Mouse (Mus musculus) cerebellum, adult (tissue): ENCODE data around the gene Cacna2d3.

Experiments
- ATAC-seq: cut with Nextera tagmentation; 2 replicates; pipeline ENCODE4 v1.9.2; 2017; ENCODE audit warnings: mild to moderate bottlenecking, moderate library complexity, mixed read lengths; ENCODE audit not compliant: insufficient number of reproducible peaks, low FRiP score, low TSS enrichment

The Cacna2d3 gene

DNA sequence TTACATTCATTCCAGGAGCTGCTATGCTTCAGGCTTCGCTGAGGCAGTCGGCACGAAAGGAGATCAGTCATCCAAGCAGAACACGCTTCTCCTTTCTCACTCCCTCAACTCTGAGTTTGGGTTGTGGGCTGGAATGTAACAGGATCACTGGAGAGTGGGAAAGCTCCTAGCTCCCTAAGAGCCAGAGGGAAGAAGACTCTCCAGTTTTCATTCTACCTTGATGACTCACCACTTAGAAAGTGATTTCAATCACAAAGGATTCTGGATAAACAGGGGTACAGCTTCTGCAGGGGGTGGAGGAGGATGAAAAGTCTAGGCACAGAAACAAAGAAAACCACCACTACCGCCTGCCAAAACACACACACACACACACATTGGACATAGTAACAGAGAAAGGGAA lies 760.3 kb downstream of the Cacna2d3 start:
- ATAC-seq = no peak

- no peak for ATAC-seq
These were observed 762.6 kb downstream of the Cacna2d3 start for GRCm38 (mm10) chr14:28959042-28959441.

DNA sequence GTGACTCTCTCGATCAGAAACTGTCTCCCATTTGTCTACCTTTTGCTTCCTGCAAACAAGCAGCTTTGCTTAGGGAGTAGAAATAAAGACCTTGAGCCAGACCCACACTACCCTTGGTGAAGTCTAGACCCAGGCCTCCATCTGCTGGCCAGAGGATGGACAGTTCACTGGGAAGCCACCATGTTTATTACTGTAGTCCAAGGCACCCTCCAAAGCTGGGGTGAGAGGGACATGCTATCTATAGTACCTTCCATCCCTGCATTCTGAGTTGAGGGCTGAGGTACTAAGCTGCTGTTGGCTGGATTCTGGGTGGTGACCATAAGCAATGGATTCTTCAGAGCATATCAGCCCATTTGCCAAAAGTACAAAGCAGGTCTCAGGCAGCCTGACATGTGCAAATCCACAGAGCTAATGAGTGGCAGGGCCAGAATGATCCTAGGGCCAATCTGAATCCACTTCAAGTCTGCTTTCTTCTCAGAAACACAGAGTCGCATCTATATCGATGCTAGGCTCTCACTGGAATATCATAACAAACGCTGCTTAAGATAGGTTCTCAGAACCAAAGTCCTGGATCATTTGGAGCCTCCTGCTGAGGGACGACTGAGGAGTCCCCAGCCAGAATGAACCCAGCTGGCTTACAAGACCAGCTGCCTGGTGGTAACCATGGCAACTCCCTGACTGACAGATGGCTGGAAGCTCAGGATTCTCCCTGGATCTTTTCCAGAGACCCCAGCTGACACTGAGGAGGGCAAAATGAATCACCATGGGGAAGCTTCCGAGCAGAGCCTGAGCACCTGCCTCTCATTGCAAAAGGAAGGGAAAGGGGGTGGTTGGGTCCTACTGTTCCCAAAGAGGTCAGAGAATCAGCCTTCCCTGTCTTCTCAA lies 763.3 kb downstream of the Cacna2d3 start:
- ATAC-seq = peak; percentile 78

- no peak for ATAC-seq
These were observed 766.5 kb downstream of the Cacna2d3 start for GRCm38 (mm10) chr14:28955181-28955580.

GRCm38 (mm10) chr14:28954588-28954987 lies 767.1 kb downstream of the Cacna2d3 start:
- no peak for ATAC-seq

- no peak for ATAC-seq
These were observed 767.6 kb downstream of the Cacna2d3 start for GRCm38 (mm10) chr14:28954086-28954485.

- ATAC-seq = no peak
These were observed 768.3 kb downstream of the Cacna2d3 start for GRCm38 (mm10) chr14:28953409-28953808.

DNA sequence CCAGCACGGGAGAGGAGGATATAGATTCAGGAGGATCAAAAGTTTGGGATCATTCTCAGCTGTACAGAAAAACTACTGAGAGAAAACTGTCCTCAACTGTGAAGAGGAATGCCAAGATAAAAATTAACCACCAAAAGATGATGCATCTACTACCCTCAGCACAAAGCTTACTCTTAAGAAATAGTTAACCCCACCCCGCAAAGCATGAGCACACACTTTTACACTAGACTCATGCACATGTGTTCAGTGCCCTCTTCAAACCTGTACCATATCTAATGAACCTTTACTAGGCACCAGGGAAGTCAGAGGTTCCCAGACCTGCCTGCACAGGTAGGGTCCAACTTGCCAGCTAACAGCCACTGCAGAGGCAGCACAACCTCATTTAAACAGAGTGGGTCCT lies 771.2 kb downstream of the Cacna2d3 start:
- no peak for ATAC-seq

DNA sequence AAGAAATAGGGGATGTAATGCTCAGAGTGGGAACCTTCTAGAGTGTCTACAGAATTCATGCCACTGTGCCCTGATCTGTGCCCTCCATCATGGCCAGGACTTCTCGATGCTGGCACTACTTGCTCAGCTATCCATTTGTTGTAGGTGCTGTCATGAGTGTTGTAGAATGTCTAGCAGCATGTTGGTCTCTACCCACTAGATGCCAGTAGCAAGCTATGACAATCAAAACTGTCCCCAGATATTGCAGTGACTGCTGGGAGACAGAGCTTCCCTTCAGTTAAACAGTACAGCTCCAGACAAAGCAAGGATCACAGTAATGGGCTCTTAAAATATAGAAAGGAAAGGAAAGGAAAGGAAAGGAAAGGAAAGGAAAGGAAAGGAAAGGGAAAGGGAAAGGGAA lies 771.9 kb downstream of the Cacna2d3 start:
- ATAC-seq = no peak

DNA sequence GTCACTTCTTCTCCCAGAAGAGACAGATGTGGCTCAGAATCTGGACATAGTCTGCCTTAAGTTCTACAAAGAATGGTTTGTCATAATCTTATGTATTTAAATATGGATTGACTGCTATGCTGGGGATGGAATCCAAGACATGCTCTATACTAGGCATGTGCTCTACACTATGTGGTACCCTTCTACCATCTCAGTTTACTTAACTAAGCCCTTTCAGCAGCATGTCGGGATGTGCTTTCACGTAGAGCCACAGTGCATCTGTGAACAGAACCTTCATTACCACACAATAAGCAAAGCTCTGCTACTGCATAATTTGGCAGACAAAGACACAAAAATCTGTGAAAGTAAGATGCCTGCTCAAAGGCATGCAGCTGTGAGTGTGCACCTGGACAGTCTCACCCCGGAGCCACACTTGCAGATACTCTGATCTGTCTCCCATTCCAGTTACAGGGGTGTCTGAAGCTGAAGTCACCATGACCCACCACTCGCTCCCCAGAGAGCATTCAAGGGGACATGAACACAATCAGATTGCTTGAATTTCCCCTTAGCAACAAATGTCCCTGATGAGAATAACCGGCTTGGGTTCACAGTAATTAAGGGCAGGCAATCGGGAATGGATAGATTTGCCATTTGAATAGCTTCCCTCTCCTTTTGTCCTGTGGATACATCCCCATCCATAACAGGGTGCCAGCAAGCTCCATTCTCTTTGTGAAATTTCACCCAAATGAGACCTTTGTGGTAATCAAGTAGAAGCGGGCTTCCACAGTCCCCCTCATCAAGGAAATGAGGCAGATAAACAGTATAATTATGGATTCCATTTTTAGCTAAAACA lies 773.4 kb downstream of the Cacna2d3 start:
- ATAC-seq = no peak

- no peak for ATAC-seq
These were observed 788.8 kb downstream of the Cacna2d3 start for GRCm38 (mm10) chr14:28932746-28933293.

- no peak for ATAC-seq
These were observed 798.3 kb downstream of the Cacna2d3 start for GRCm38 (mm10) chr14:28923180-28923961.

DNA sequence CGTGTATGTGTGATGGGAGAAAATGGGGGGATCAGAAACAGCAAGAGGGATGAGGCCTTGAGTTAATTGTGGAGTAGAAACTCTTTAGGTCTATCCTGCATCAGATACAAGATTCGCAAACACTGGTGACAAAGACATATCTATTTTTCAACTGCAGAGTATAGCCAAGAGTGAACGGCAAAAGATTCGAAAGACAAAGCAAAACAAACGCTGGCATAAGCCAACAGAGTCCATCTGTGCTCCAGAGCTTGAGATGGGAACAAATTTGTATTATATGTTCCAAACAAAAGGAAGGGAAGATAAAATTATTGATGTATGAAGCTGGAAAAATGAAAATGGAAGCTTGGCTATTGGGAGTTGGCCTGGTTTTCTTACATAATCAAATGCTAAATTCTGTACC lies 802.8 kb downstream of the Cacna2d3 start:
- no peak for ATAC-seq

GRCm38 (mm10) chr14:28915004-28915403 lies 806.7 kb downstream of the Cacna2d3 start:
- no peak for ATAC-seq

- ATAC-seq = no peak
These were observed 814.0 kb downstream of the Cacna2d3 start for GRCm38 (mm10) chr14:28907659-28908058.

- ATAC-seq = no peak
These were observed 829.1 kb downstream of the Cacna2d3 start for GRCm38 (mm10) chr14:28892530-28892929.

DNA sequence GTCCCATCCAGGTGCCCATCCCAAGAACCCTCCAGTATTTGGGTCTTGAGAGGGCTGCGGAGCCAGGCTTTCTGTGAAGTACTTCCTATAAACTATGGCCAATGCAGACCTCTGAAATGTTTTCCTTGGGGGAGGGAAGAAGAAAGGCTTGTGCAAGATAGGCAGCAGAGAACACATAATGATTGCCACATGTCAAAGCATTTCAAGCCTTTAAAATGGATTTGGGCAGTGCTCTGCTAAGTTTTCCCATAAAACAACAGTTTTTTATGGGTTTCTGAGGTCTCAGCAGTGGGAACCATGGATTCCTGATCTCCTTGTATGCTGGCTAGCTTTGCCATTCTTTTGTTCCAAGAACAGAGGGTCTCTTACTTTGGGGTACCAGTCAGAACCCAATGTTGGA lies 834.3 kb downstream of the Cacna2d3 start:
- ATAC-seq = no peak

DNA sequence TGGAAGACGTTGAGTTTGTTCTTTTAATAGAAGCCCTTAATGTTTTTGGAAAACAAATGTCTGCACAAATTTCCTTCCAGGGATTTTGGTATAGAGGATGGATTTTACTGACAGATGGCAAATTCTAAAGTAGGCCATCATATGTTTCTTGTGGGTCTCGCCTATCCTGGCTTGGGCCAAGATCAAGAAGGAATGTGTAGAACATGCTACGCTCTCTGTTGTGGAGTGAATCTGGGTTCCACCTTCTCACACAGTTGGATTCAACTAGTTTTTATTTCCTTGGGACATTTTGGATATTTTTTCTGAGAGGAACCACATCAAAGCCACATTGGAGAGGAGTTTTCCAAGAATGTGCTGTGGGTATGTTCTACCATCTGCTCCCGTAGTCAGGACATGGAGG lies 835.0 kb downstream of the Cacna2d3 start:
- ATAC-seq = no peak; the same call in 1 of the 2 replicates

DNA sequence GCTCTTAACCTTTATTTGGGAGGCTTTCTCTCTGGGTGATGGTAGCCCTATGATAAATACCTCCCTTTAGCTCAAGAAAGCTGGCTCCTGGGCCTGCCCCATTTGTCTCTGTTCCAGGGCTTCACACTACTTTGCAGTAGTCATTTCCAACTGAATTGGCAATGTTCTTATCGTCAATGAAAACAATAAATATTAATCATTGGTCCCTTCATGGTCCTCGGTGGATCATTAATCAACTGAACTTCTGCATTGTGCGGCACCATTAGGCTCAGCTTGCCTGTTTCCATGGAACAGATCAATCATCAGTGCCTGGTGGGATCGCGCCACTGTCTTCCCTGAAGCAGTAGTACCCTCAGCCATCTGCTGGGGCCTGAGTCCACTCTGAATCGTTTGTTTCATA lies 850.7 kb downstream of the Cacna2d3 start:
- no peak for ATAC-seq

DNA sequence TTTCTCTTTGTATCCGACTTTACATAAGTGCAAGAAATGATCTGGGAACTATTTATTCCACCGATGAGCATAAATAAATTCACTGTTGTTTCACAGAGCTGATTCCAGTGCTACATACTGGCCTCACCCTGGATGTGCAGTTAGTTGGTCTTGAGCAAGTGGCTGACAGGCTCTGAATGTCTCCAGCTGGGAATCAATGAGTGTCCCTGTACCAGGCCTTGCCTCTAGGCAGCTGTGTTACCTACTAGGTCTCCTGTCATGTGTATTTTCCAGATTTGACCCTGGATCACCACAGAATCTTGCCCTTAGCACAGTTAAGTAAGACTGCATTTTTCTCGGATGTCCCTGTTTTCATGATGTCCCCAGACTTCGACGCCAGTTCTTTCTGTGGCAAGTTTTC lies 851.3 kb downstream of the Cacna2d3 start:
- no peak for ATAC-seq
